Mouse (Mus musculus): ENCODE measurements at regions not wholly inside any gene's neighbourhood (a gene's known extent, or its start where the extent isn't known, plus 50 kb on each side); places are given as distances from the start of the nearest gene placed in this dataset.

DNA sequence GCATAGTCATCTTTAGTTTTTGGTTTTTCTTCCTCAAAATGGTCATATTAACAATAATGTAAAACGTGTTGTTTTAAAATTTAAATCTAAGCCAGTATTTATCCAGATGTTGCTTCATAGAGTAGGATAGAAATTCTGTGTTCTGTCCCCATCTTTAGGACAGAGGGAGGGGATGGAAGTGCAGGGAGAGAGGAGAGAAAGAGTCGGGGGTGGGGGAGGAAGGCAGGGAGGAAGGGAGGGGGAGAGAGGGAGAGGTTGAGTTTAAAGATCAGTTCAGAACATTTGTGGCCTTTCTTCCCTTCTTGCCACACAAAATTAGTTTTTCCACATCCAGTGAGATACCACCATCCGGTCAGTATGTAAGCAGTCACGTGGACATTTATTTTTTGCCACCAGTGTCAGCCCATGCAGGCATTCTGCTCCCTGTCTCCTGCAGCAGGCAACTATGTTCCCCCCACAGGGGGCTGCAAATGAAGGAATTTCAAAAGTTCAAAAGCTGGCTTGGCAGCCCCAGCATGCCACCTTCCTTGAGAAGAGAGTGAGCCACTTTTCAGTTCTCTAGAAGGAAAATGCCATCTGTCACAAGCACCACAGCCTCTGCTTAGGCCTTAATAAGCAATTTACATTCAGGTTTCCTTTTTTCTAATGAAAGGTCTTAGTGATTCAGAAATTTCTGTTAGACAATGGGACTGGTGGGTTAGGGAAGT lies 137.7 kb upstream of the Trpc4 start:
- peak; percentile 92 for DNase-seq (ENCODE audit: low spot score)
- 6% methylated on average over 4 of the region's 4 CpGs for WGBS

DNA sequence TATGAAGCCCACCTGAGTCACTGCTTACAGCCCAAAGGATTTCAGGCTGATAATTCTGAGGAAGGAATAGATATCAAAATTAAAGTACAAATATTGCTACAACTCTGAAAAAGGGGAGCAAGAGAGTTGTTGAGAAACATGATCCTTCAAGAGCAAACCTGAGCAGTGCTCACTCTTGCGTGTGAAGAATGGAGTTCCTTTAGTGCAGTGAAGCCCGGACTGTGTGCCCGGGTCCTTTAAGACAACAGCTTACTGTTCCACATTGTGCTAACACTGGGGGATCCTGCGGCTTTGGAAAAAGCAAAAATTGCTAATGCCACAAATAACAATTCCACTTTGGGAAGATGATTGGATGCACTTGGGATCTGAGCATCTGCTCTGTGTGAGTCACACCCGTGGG lies 139.0 kb upstream of the Trpc4 start:
- Histone ChIP-seq H3K4me2 (ENCODE audit: low read length) (no peak overlapping the region), H3K4me1 (ENCODE audit: control insufficient read depth, insufficient read depth, low read length) (peaks cover 17% of the 10 kb centered on the region), H3K9ac (ENCODE audit: low read length) (no peak overlapping the region), H3K27ac (ENCODE audit: low read depth, low read length) (no peak overlapping the region), H3K4me3 (ENCODE audit: low read depth, low read length) (no peak overlapping the region), H3K36me3 (ENCODE audit: control insufficient read depth, insufficient read depth, low read length) (no peaks in the 10 kb centered on the region), H3K27me3 (replicated peaks; ENCODE audit: control insufficient read depth, insufficient read depth, low read length) (no peaks in the 10 kb centered on the region), H3K9me3 (replicated peaks; ENCODE audit: control insufficient read depth, low read length) (no peaks in the 10 kb centered on the region)
- DNase-seq (ENCODE audit: low spot score) (peak; percentile 0), ATAC-seq (no peak)
- whole genome bisulfite sequencing = 23% methylated on average over 5 of the region's 5 CpGs

More for the DNA sequence above, 137.7 kb upstream of the Trpc4 start:
- ATAC-seq = peak; percentile 91
- Histone ChIP-seq H3K27me3 (replicated peaks; ENCODE audit: control insufficient read depth, insufficient read depth, low read length) (no peaks in the 10 kb centered on the region), H3K27ac (ENCODE audit: low read depth, low read length) (0 out of 2 replicates have a peak overlapping the region, but pooled peaks have one; percentile 15), H3K4me1 (ENCODE audit: control insufficient read depth, insufficient read depth, low read length) (peaks cover 17% of the 10 kb centered on the region), H3K9me3 (replicated peaks; ENCODE audit: control insufficient read depth, low read length) (no peaks in the 10 kb centered on the region), H3K4me3 (ENCODE audit: low read depth, low read length) (no peak overlapping the region), H3K4me2 (ENCODE audit: low read length) (no peak overlapping the region), H3K9ac (ENCODE audit: low read length) (no peak overlapping the region), H3K36me3 (ENCODE audit: control insufficient read depth, insufficient read depth, low read length) (no peaks in the 10 kb centered on the region)

DNA sequence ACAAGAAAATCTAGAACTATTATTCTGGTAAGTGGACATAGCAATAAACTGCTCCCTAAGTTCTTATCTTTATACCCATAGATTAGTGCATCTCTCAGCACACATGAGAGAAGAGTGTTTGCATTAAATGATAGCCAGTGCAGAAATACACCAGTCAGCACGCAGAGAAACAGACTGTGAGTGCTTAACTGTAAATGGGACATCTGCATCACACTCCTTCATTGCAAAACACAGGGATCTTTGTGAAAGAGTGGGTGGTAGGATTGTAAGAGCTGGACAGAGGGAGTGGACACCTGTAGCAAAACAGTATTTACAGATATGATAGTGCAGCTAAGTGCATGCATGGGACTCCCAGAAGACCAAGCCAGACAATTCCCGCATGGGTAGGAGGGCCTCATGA lies 144.8 kb upstream of the Trpc4 start:
- no peaks in the 10 kb centered on the region for H3K4me1 ChIP-seq (ENCODE audit: control insufficient read depth, insufficient read depth, low read length)
- DNase-seq (ENCODE audit: low spot score) (no peak), ATAC-seq (no peak)
- no peak overlapping the region for H3K9ac ChIP-seq (ENCODE audit: low read length)
- H3K4me2 ChIP-seq (ENCODE audit: low read length) = no peak overlapping the region
- H3K27ac ChIP-seq (ENCODE audit: low read depth, low read length) = no peak overlapping the region
- WGBS = 93% methylated on average over 2 of the region's 2 CpGs
- no peaks in the 10 kb centered on the region for H3K9me3 ChIP-seq (replicated peaks; ENCODE audit: control insufficient read depth, low read length)
- H3K4me3 ChIP-seq (ENCODE audit: low read depth, low read length) = no peak overlapping the region
- no peaks in the 10 kb centered on the region for H3K27me3 ChIP-seq (replicated peaks; ENCODE audit: control insufficient read depth, insufficient read depth, low read length)
- H3K36me3 ChIP-seq (ENCODE audit: control insufficient read depth, insufficient read depth, low read length) = no peaks in the 10 kb centered on the region

DNA sequence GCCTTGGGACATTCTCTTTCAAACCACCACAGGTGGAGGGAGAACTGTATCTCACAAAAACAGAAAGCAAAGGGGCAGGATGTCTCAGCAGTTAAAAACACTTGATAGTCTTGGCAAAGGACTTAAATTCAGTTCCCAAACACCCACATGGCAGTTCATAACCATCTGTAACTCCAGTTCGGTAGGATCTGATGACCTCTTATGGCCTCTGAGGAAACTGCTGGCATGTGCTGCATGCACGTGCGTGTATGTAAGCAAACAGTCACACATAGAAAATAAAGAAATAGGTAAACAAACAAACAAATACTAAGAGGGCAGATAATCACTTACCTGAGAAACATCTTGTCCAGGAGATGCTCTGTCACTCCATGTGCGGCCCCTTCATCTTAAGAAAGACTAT lies 129.4 kb upstream of the Ufm1 start:
- 90% methylated on average over 4 of the region's 4 CpGs for whole genome bisulfite sequencing
- DNase-seq (ENCODE audit: low spot score) (no peak), ATAC-seq (no peak)
- Histone ChIP-seq H3K36me3 (ENCODE audit: control insufficient read depth, insufficient read depth, low read length) (no peaks in the 10 kb centered on the region), H3K27ac (ENCODE audit: low read depth, low read length) (no peak overlapping the region), H3K27me3 (replicated peaks; ENCODE audit: control insufficient read depth, insufficient read depth, low read length) (no peaks in the 10 kb centered on the region), H3K9ac (ENCODE audit: low read length) (no peak overlapping the region), H3K4me3 (ENCODE audit: low read depth, low read length) (no peak overlapping the region), H3K9me3 (replicated peaks; ENCODE audit: control insufficient read depth, low read length) (no peaks in the 10 kb centered on the region), H3K4me1 (ENCODE audit: control insufficient read depth, insufficient read depth, low read length) (no peaks in the 10 kb centered on the region), H3K4me2 (ENCODE audit: low read length) (no peak overlapping the region)

DNA sequence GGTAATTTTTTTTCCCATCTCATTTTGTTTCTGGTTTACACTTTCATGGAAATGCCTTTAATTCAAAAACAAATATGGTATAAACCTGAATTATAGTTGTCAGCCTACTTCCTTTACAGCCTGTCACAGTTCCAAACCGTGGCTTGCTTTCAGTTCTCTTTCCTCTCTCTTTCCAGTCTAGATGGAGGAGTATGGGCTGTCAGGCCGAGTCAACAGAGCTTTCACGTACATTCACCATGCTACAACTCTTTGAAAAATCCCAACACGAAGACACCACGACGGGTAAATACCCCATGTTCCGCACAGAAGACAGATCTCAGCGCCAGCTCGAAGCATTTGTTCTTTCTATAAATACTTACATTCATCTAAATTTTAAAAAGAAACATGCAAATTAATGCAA lies 125.2 kb upstream of the Ufm1 start:
- DNase-seq (ENCODE audit: low spot score) = no peak
- Histone ChIP-seq H3K27ac (ENCODE audit: low read depth, low read length) (no peak overlapping the region), H3K4me2 (ENCODE audit: low read length) (no peak overlapping the region), H3K4me3 (ENCODE audit: low read depth, low read length) (no peak overlapping the region), H3K36me3 (ENCODE audit: control insufficient read depth, insufficient read depth, low read length) (no peaks in the 10 kb centered on the region), H3K4me1 (ENCODE audit: control insufficient read depth, insufficient read depth, low read length) (no peaks in the 10 kb centered on the region), H3K9me3 (replicated peaks; ENCODE audit: control insufficient read depth, low read length) (no peaks in the 10 kb centered on the region), H3K27me3 (replicated peaks; ENCODE audit: control insufficient read depth, insufficient read depth, low read length) (no peaks in the 10 kb centered on the region), H3K9ac (ENCODE audit: low read length) (no peak overlapping the region)
- no peak for ATAC-seq
- WGBS = 88% methylated on average over 9 of the region's 9 CpGs

DNA sequence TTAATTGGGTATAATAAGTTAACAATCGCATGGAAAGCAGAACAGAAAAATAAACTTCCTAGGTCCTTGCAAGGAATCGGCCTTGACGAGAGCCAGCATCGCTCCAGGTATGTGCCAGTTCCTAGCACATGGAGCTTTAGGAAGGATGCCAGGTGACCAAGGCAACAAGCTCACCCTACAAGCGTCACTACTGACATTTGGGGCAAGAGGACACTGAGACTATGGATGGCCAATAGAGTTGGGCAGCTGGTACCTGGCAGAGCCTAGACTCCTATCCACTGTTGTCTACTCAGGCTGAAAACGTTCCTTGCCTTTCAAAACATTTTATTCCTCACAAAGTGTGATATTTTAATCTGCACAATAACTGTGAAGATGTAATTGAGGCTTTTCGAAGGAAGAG lies 124.6 kb upstream of the Ufm1 start:
- H3K4me3 ChIP-seq (ENCODE audit: low read depth, low read length) = no peak overlapping the region
- H3K27ac ChIP-seq (ENCODE audit: low read depth, low read length) = no peak overlapping the region
- ATAC-seq (no peak), DNase-seq (ENCODE audit: low spot score) (no peak)
- H3K4me1 ChIP-seq (ENCODE audit: control insufficient read depth, insufficient read depth, low read length) = no peaks in the 10 kb centered on the region
- no peaks in the 10 kb centered on the region for H3K36me3 ChIP-seq (ENCODE audit: control insufficient read depth, insufficient read depth, low read length)
- H3K27me3 ChIP-seq (replicated peaks; ENCODE audit: control insufficient read depth, insufficient read depth, low read length) = no peaks in the 10 kb centered on the region
- no peak overlapping the region for H3K4me2 ChIP-seq (ENCODE audit: low read length)
- no peak overlapping the region for H3K9ac ChIP-seq (ENCODE audit: low read length)
- no peaks in the 10 kb centered on the region for H3K9me3 ChIP-seq (replicated peaks; ENCODE audit: control insufficient read depth, low read length)
- WGBS = 88% methylated on average over 7 of the region's 7 CpGs

DNA sequence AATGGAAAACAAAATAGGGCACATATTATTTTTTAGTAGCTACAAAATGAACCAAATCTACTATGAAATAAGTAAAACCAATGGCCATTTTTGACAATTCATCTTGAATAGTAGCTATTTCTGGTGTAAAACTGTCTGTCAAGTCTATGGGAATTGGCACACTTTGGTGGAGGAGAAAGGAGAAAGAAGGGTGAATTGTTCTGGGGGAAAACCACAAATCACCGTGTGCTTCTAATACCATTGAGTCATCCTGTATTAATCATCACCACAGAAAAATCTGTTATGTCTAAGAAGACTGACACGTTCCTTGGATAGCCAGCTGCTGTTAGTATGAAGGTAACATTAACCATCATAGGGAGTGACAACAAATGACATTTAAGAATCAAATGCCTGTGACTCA lies 123.7 kb upstream of the Ufm1 start:
- DNase-seq (ENCODE audit: low spot score) = no peak
- Histone ChIP-seq H3K9ac (ENCODE audit: low read length) (no peak overlapping the region), H3K4me1 (ENCODE audit: control insufficient read depth, insufficient read depth, low read length) (no peaks in the 10 kb centered on the region), H3K9me3 (replicated peaks; ENCODE audit: control insufficient read depth, low read length) (no peaks in the 10 kb centered on the region), H3K4me2 (ENCODE audit: low read length) (no peak overlapping the region), H3K27ac (ENCODE audit: low read depth, low read length) (no peak overlapping the region), H3K4me3 (ENCODE audit: low read depth, low read length) (no peak overlapping the region), H3K36me3 (ENCODE audit: control insufficient read depth, insufficient read depth, low read length) (no peaks in the 10 kb centered on the region), H3K27me3 (replicated peaks; ENCODE audit: control insufficient read depth, insufficient read depth, low read length) (no peaks in the 10 kb centered on the region)
- 87% methylated on average over 2 of the region's 2 CpGs for WGBS
- no peak for ATAC-seq

DNA sequence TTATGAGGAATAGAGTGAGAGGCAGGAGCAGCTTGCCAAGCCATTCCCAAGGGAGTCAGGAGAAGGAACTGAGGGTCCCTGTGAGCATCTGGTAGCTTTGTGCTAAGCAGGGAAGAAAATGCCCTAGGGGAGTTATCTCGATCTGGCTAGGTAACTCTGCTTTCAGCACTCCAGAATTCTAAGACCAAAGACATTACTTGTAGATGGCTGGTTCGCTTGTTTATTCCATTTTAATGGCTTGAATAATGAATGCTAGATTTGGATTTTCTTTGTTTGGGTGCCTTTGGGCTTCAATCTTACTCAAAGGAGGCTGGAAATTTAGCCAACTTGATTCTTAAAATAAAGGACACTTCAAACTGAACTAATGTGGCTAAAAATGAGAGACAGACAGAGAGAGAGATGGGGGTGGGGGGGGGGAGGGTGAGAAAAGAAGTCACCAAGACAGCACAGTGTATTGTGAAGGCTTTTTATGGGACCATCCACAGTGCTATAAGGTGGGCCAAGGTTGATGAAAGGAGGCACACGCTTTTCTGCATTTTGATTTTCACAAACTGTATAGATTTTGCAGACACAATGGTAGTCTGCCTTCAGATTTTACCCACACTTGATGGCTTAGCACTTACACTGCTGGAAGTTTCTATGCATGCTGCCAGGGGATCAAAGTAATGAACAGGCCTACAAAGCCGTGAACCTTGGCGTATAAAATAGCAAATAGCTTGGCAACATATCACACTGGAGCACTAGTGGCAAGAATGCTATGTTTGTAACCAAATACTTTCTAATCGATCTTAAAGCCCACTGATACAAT lies 121.3 kb upstream of the Ufm1 start:
- H3K27ac ChIP-seq (ENCODE audit: low read depth, low read length) = no peak overlapping the region
- H3K9me3 ChIP-seq (replicated peaks; ENCODE audit: control insufficient read depth, low read length) = no peaks in the 10 kb centered on the region
- DNase-seq (ENCODE audit: low spot score) = peak; percentile 85
- no peak overlapping the region for H3K4me2 ChIP-seq (ENCODE audit: low read length)
- 39% methylated on average over 6 of the region's 6 CpGs for WGBS
- no peak overlapping the region for H3K4me3 ChIP-seq (ENCODE audit: low read depth, low read length)
- peak; percentile 94 for ATAC-seq
- H3K9ac ChIP-seq (ENCODE audit: low read length) = no peak overlapping the region
- H3K27me3 ChIP-seq (replicated peaks; ENCODE audit: control insufficient read depth, insufficient read depth, low read length) = no peaks in the 10 kb centered on the region
- no peaks in the 10 kb centered on the region for H3K36me3 ChIP-seq (ENCODE audit: control insufficient read depth, insufficient read depth, low read length)
- no peaks in the 10 kb centered on the region for H3K4me1 ChIP-seq (ENCODE audit: control insufficient read depth, insufficient read depth, low read length)

DNA sequence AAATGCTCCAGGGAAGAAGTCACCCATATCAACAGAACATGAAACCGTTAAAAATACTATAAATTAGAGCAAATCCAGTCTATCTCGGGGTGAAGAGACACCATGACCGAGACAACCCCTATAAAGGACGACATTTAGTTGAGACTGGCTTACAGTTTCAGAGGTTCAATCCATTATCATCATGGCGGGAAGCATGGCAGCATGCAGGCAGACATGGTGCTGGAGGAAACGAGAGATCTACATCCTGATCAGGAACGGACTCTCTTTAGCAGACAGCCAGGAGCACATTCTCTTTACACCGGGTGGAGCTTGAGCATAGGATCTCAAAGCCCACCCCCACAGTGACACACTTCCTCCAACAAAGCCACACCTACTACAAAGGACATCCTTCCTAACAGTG lies 118.7 kb upstream of the Ufm1 start:
- no peak for DNase-seq (ENCODE audit: low spot score)
- H3K4me3 ChIP-seq (ENCODE audit: low read depth, low read length) = no peak overlapping the region
- no peaks in the 10 kb centered on the region for H3K27me3 ChIP-seq (replicated peaks; ENCODE audit: control insufficient read depth, insufficient read depth, low read length)
- H3K4me1 ChIP-seq (ENCODE audit: control insufficient read depth, insufficient read depth, low read length) = no peaks in the 10 kb centered on the region
- H3K9me3 ChIP-seq (replicated peaks; ENCODE audit: control insufficient read depth, low read length) = no peaks in the 10 kb centered on the region
- H3K36me3 ChIP-seq (ENCODE audit: control insufficient read depth, insufficient read depth, low read length) = no peaks in the 10 kb centered on the region
- no peak overlapping the region for H3K9ac ChIP-seq (ENCODE audit: low read length)
- H3K27ac ChIP-seq (ENCODE audit: low read depth, low read length) = no peak overlapping the region
- H3K4me2 ChIP-seq (ENCODE audit: low read length) = no peak overlapping the region
- WGBS = 95% methylated on average over 8 of the region's 8 CpGs
- ATAC-seq = no peak

Data from forebrain, embryonic 14.5 days (tissue).